Mouse (Mus musculus) G1E (cell line): ENCODE results near the gene Tnfrsf8. TPM values are rescaled to one million over a fixed set of nuclear protein-coding genes. Genes with fewer than 3 reads are reported as not detected.

Experiments used
- ATAC-seq: 2 replicates; pipeline ENCODE4 v1.8.0; 2016; ENCODE audit warnings: mild to moderate bottlenecking; ENCODE audit not compliant: insufficient number of reproducible peaks, poor library complexity, low FRiP score, severe bottlenecking; ENCODE audit errors: extremely low read depth
- DNase-seq: peaks from one replicate; pipeline ENCODE4 v3.0.0; 2012; ENCODE audit warnings: low spot score
- H3K27me3 ChIP-seq: 2 replicates; pipeline ENCODE4 v1.6.1; 2012; ENCODE audit warnings: mild to moderate bottlenecking, low read length, inconsistent platforms; ENCODE audit not compliant: insufficient read depth
- H3K36me3 ChIP-seq: replicated peaks from 2 replicates; pipeline ENCODE3; 2012; ENCODE audit warnings: mild to moderate bottlenecking, inconsistent platforms
- H3K4me1 ChIP-seq: 2 replicates; pipeline ENCODE4 v1.6.1; 2012; ENCODE audit warnings: low read depth, low read length, inconsistent platforms, mixed read lengths; ENCODE audit not compliant: insufficient read depth
- H3K4me3 ChIP-seq: 2 replicates; pipeline ENCODE4 v1.5.1; 2012; ENCODE audit warnings: low read depth, mild to moderate bottlenecking, inconsistent platforms, low read length, moderate library complexity, mixed read lengths
- H3K9me3 ChIP-seq: replicated peaks from 2 replicates; pipeline ENCODE4 v1.6.1; 2012; ENCODE audit warnings: inconsistent platforms
- CTCF ChIP-seq: IDR thresholded peaks from 2 replicates; pipeline ENCODE4 v1.5.1; 2012; ENCODE audit warnings: low read depth, low read length, inconsistent platforms, mixed read lengths
- GATA1 ChIP-seq: IDR thresholded peaks from 2 replicates; pipeline ENCODE4 v1.6.1; 2012; ENCODE audit warnings: borderline replicate concordance, low read length, inconsistent platforms, mixed read lengths
- GATA2 ChIP-seq: IDR thresholded peaks from 2 replicates; pipeline ENCODE4 v1.6.1; 2012; ENCODE audit warnings: low read depth, low read length, inconsistent platforms, borderline replicate concordance
- POLR2AphosphoS5 ChIP-seq: IDR thresholded peaks from 2 replicates; pipeline ENCODE4 v1.6.1; 2012; ENCODE audit warnings: low read depth, low read length, inconsistent platforms; ENCODE audit not compliant: insufficient replicate concordance
- TAL1 ChIP-seq: conservative IDR thresholded peaks from 2 replicates; pipeline ENCODE4 v1.6.1; 2012; ENCODE audit warnings: low read depth, low read length, inconsistent platforms, mixed read lengths
- polyA plus RNA-seq: library from polyadenylated mRNA; stranded (reverse); fragments of >175 nt; gene quantifications from 2 replicates; pipeline ENCODE4 v1.2.3, GENCODE M21; 2012
- total RNA-seq, 2 experiments: library from RNA; stranded (forward) in 1 of 2; stranded (reverse) in 1 of 2; fragments of 200-1000 nt in 1 of 2; fragments of >200 nt in 1 of 2; fragmentation: Nextera tagmentation in 1 of 2; gene quantifications; 2 replicates each; pipeline ENCODE4 v1.2.3; 2014 to 2017

The Tnfrsf8 gene
- total and polyA plus RNA-seq, 3 experiments, result 0.16 TPM; not detected in 2

DNA sequence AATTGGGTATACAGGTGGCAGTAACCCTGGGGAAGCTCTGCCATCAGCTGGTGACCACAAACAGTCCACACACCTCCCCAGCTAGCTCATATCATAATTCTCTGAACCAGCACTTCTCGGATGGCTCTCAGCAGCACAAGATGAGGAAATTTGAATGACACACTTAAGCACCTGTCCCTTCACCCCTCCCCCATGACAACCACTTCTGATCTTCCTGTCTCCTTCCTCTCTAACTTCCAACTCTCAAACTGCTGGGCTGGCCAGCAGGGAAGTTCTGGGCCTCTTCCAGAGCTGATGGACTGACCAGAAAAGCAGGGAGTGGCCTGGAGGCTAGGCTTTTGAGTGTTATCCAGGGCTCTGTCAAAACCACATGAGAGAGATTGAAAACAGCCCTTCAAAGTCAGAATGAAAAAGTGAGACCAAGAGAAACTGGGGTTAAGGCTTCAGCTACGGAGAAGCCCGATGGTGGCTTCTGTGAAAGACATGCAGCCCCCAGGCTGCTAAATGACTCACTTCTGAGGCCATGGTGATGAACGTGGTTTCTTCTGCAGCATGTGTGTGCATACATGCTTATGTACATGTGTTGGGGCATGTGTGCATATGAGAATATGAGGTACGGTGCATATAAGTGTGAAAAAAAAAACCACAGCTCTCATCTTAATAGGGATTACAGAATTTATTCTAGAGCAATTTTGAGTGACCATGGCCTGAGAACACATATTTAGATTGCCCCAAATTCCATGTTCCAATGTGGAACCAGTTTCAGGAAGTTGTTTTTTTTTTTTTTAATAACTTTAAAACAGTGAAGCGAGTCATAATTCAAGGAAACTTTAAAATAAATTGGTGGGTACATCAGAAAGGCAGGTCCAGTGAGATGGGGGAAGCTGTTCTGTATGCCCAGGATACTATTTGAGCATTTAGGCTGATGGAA is 27.2 kb upstream of the Tnfrsf8 start:
- no peak overlapping the region for H3K4me3 ChIP-seq
- no peak for TF ChIP-seq GATA1
- TF ChIP-seq POLR2AphosphoS5, result no peak
- no peak for TF ChIP-seq CTCF
- no peak for TF ChIP-seq GATA2
- TF ChIP-seq TAL1, result no peak
- H3K4me1 ChIP-seq, result no peaks in the 10 kb centered on the region
- peaks cover 40% of the 10 kb centered on the region for H3K9me3 ChIP-seq
- no peaks in the 10 kb centered on the region for H3K27me3 ChIP-seq
- no peaks in the 10 kb centered on the region for H3K36me3 ChIP-seq
- DNase-seq (no peak), ATAC-seq (no peak)

DNA sequence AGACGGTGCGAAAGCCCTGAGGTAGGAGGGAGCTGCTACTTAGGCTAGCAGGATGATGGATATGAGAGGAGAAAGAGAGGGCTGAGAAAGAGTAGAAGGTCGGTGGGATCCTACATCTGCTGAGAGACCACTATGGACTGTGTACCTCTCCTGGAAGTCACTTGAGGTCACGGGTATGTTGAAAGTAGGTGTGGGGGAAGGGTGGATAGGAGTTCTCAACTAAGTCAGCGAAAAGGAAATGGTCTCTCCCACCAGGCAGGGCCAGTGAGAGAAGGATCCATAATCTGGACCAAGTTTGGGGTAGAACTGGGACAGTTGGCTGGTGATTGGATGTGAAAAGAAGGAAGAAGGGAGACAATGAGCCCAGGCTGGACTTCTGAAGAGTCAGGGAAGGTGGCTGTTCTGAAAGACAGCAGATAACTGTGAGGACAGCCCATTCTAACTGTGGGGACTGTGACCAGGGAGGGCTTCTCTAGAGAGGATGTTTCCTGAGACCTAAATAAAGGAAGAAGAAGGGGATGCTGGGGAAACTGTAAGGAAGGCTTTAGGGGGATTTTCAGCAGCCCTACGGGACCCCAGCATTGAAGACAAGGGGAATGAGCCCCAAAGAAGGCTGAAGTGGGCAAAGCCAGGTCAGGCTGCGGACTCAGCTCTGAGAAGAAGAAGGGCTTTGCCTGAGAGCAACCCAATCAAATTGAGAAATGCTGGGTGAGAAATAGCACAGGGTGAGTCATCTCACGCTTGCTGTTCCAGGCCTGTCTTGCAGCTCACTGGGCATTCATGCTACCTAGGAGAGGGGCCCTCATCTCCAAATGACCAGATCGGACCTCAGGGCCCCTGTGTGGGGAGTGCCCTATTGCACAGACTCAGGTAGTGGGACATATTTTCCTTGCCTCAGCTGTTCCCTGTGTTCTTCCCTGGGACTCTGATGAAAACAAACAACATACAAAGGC is 23.2 kb upstream of the Tnfrsf8 start:
- no peak for DNase-seq
- no peaks in the 10 kb centered on the region for H3K36me3 ChIP-seq
- no peaks in the 10 kb centered on the region for H3K27me3 ChIP-seq
- TF ChIP-seq GATA1, result no peak
- no peak for ATAC-seq
- no peak overlapping the region for H3K4me3 ChIP-seq
- H3K4me1 ChIP-seq, result no peaks in the 10 kb centered on the region
- peaks cover 40% of the 10 kb centered on the region for H3K9me3 ChIP-seq

DNA sequence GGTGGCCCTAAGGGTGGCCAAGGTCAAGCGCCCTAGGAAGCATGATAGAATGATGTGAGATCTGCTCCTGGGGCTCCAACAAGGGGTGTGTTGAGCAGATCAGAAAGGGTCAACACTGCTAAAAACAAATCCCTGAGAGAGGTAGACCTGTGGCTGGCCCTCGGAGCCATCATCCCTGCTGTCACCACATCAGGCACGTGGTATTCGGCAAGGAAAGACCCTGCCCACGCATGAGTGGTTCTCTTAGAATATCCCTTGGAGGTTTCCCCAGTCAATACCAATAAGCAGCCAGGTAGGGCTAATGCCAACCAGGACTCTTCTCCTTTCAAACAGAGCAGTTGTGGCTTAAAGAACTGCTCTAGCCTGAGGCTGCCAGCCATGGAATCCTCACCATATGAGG is 21.6 kb upstream of the Tnfrsf8 start:
- ATAC-seq (no peak), DNase-seq (no peak)
- Histone ChIP-seq H3K4me3 (no peak overlapping the region), H3K4me1 (no peaks in the 10 kb centered on the region), H3K36me3 (no peaks in the 10 kb centered on the region), H3K9me3 (peaks cover 31% of the 10 kb centered on the region), H3K27me3 (no peaks in the 10 kb centered on the region)
- TF ChIP-seq POLR2AphosphoS5 (no peak), GATA2 (no peak), CTCF (no peak), TAL1 (no peak), GATA1 (no peak)

DNA sequence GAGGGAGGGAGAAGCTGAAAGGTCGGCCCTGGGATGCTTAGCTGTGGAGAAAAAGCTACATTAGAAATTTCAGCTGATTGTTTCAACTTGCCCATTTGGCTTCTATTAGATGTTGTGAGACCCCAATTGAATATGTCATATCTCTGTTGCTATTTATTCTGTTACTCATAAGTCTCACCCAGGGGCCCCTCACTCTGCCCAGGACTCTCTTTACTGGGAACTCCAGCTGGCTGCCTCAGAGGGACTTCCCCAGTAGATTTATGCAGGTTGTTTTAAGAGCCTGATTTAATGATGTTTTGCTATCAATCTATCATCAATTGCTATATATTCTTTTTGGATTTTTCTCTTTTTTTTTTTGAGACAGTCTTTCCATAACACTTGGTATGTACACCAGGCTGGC is 21.1 kb upstream of the Tnfrsf8 start:
- no peak overlapping the region for H3K4me3 ChIP-seq
- no peaks in the 10 kb centered on the region for H3K36me3 ChIP-seq
- TF ChIP-seq POLR2AphosphoS5, result no peak
- no peak for TF ChIP-seq CTCF
- TF ChIP-seq GATA2, result no peak
- no peak for TF ChIP-seq TAL1
- no peak for TF ChIP-seq GATA1
- H3K27me3 ChIP-seq, result no peaks in the 10 kb centered on the region
- no peak for DNase-seq
- H3K9me3 ChIP-seq, result peaks cover 31% of the 10 kb centered on the region
- H3K4me1 ChIP-seq, result no peaks in the 10 kb centered on the region
- ATAC-seq, result no peak

DNA sequence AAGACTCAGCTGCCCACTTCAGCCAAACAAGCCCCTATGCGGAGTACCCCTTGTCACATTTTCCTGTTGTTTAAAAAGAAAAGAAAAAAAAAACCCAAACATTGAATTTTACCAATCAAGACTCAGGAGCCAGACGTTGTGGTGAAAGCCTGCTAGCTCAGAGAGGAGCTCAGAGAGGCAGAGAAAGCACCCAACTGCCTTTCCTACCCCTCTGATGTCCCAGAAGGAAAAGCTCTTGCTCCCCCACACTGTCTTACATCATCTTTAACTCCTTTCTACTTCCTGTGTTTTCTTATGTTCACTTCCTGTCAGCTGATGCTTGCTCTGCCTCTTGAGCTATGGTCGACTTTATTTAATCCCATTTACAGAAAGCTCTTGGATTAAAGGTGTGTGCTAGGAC is 8.7 kb upstream of the Tnfrsf8 start:
- DNase-seq (no peak), ATAC-seq (no peak)
- TF ChIP-seq CTCF, result no peak
- no peak for TF ChIP-seq GATA2
- TF ChIP-seq POLR2AphosphoS5, result no peak
- TF ChIP-seq GATA1, result no peak
- no peak for TF ChIP-seq TAL1
- Histone ChIP-seq H3K4me3 (no peak overlapping the region), H3K9me3 (peaks cover 33% of the 10 kb centered on the region), H3K4me1 (no peaks in the 10 kb centered on the region), H3K36me3 (no peaks in the 10 kb centered on the region), H3K27me3 (no peaks in the 10 kb centered on the region)

DNA sequence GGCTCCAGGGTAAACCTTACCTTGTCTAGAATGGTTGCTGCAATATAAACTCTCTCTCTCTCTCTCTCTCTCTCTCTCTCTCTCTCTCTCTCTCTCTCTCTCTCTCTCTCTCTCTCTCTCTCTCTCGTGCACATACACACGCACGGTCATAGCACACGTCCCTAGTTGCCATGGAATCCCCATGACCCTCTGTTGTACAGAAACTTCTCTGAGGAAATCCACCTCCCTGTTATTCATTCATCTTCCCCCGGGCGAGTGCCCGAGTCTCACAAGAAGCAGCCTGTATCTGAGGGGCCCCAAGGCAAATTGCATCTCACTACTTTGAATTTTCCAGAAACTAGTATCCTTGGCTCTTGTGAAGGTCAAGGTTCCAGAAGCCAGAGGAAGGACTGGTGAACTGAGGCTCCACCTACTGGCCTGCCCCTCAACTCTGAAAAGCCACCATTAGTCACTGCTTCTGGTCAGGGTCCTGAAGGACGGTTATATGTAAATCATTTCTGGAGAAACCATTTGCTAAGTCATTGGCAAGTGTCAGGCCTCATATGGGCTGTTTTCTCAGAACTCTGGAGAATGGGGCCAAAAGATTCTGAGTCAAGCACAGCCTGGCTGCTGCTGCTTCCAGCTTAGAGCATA is 8.1 kb upstream of the Tnfrsf8 start:
- Histone ChIP-seq H3K4me3 (no peak overlapping the region), H3K27me3 (no peaks in the 10 kb centered on the region), H3K36me3 (no peaks in the 10 kb centered on the region), H3K4me1 (no peaks in the 10 kb centered on the region), H3K9me3 (peaks cover 33% of the 10 kb centered on the region)
- DNase-seq, result no peak
- no peak for ATAC-seq
- TF ChIP-seq GATA2 (no peak), POLR2AphosphoS5 (no peak), TAL1 (no peak), GATA1 (no peak), CTCF (no peak)
